Mouse (Mus musculus): ENCODE measurements around the gene Gm10645. TPM values are rescaled to one million over a fixed set of nuclear protein-coding genes. Genes with fewer than 3 reads are reported as not detected.

The Gm10645 gene
- total and polyA plus RNA-seq, 3 experiments, result not detected

GRCm38 (mm10) chr8:83170894-83171293, 4.9 kb upstream of the Gm10645 start:
- DNase-seq (ENCODE audit: low spot score) (no peak), ATAC-seq (ENCODE audit: extremely low read depth, insufficient number of reproducible peaks, low FRiP score, poor library complexity, severe bottlenecking) (no peak)
- no peaks in the 10 kb centered on the region for H3K4me1 ChIP-seq (ENCODE audit: insufficient read depth, low read depth, low read length)
- peaks cover 4% of the 10 kb centered on the region; the same call in 1 of the 2 replicates for H3K27me3 ChIP-seq (ENCODE audit: insufficient read depth, low read length)
- H3K4me3 ChIP-seq (ENCODE audit: low read depth, low read length), result no peak overlapping the region
- H3K9me3 ChIP-seq (replicated peaks), result no peaks in the 10 kb centered on the region
- TF ChIP-seq GATA2 (IDR thresholded peaks at IDR 0.05; ENCODE audit: borderline replicate concordance, low read depth, low read length) (no peak), TAL1 (conservative IDR thresholded peaks at IDR 0.05; ENCODE audit: low read depth, low read length) (no peak), CTCF (IDR thresholded peaks at IDR 0.05; ENCODE audit: low read depth, low read length) (no peak)
- H3K36me3 ChIP-seq (replicated peaks), result no peaks in the 10 kb centered on the region

GRCm38 (mm10) chr8:83169709-83170108, 3.7 kb upstream of the Gm10645 start:
- H3K4me3 ChIP-seq (ENCODE audit: low read depth, low read length), result no peak overlapping the region
- peaks cover 12% of the 10 kb centered on the region; the same call in 1 of the 2 replicates for H3K27me3 ChIP-seq (ENCODE audit: insufficient read depth, low read length)
- no peaks in the 10 kb centered on the region for H3K36me3 ChIP-seq (replicated peaks)
- no peaks in the 10 kb centered on the region for H3K4me1 ChIP-seq (ENCODE audit: insufficient read depth, low read depth, low read length)
- ATAC-seq (ENCODE audit: extremely low read depth, insufficient number of reproducible peaks, low FRiP score, poor library complexity, severe bottlenecking), result no peak
- TF ChIP-seq CTCF (IDR thresholded peaks at IDR 0.05; ENCODE audit: low read depth, low read length) (0 out of 2 replicates have a peak, but pooled peaks have one; percentile 15), GATA1 (IDR thresholded peaks at IDR 0.05; ENCODE audit: borderline replicate concordance, low read length) (no peak)
- 0 out of 2 replicates have a peak, but pooled peaks cover 3% of the 10 kb centered on the region for H3K9me3 ChIP-seq (replicated peaks)
- DNase-seq (ENCODE audit: low spot score), result no peak

DNA sequence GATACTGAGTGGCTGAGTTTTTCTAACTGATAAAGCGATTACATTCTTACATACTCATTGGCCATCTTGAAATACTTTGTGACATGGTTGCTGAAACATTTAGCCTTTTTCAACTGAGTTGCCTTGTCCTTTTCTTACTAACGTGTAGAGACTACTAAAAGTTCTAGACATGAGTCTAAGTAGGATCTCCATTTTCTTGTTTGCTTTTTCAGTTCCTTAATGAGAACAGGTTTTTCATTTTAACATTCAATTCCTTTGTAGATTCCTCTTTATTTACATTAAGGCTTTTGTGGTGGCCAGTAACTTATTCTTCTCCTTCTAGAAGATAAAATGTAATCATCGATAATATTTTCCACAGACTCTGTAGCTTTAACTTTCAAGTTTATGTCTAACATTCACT, 3.2 kb upstream of the Gm10645 start:
- H3K9me3 ChIP-seq (replicated peaks), result 0 out of 2 replicates have a peak, but pooled peaks cover 3% of the 10 kb centered on the region
- no peaks in the 10 kb centered on the region for H3K36me3 ChIP-seq (replicated peaks)
- DNase-seq (ENCODE audit: low spot score) (no peak), ATAC-seq (ENCODE audit: extremely low read depth, insufficient number of reproducible peaks, low FRiP score, poor library complexity, severe bottlenecking) (no peak)
- H3K4me3 ChIP-seq (ENCODE audit: low read depth, low read length), result no peak overlapping the region
- peaks cover 12% of the 10 kb centered on the region; the same call in 1 of the 2 replicates for H3K27me3 ChIP-seq (ENCODE audit: insufficient read depth, low read length)
- no peaks in the 10 kb centered on the region for H3K4me1 ChIP-seq (ENCODE audit: insufficient read depth, low read depth, low read length)
- TF ChIP-seq POLR2AphosphoS5 (IDR thresholded peaks at IDR 0.05; ENCODE audit: insufficient replicate concordance, low read depth, low read length) (no peak), CTCF (IDR thresholded peaks at IDR 0.05; ENCODE audit: low read depth, low read length) (no peak), GATA2 (IDR thresholded peaks at IDR 0.05; ENCODE audit: borderline replicate concordance, low read depth, low read length) (no peak), TAL1 (conservative IDR thresholded peaks at IDR 0.05; ENCODE audit: low read depth, low read length) (no peak), GATA1 (IDR thresholded peaks at IDR 0.05; ENCODE audit: borderline replicate concordance, low read length) (no peak)

- Histone ChIP-seq H3K36me3 (replicated peaks) (no peaks in the 10 kb centered on the region), H3K27me3 (ENCODE audit: insufficient read depth, low read length) (peaks cover 12% of the 10 kb centered on the region; the same call in 1 of the 2 replicates), H3K4me1 (ENCODE audit: insufficient read depth, low read depth, low read length) (no peaks in the 10 kb centered on the region), H3K9me3 (replicated peaks) (0 out of 2 replicates have a peak, but pooled peaks cover 3% of the 10 kb centered on the region), H3K4me3 (ENCODE audit: low read depth, low read length) (no peak overlapping the region)
- DNase-seq (ENCODE audit: low spot score) (no peak), ATAC-seq (ENCODE audit: extremely low read depth, insufficient number of reproducible peaks, low FRiP score, poor library complexity, severe bottlenecking) (no peak)
- TF ChIP-seq GATA1 (IDR thresholded peaks at IDR 0.05; ENCODE audit: borderline replicate concordance, low read length) (no peak), GATA2 (IDR thresholded peaks at IDR 0.05; ENCODE audit: borderline replicate concordance, low read depth, low read length) (no peak), POLR2AphosphoS5 (IDR thresholded peaks at IDR 0.05; ENCODE audit: insufficient replicate concordance, low read depth, low read length) (no peak), TAL1 (conservative IDR thresholded peaks at IDR 0.05; ENCODE audit: low read depth, low read length) (no peak), CTCF (IDR thresholded peaks at IDR 0.05; ENCODE audit: low read depth, low read length) (no peak)
Measured at GRCm38 (mm10) chr8:83167932-83168331, 2.0 kb upstream of the Gm10645 start.

DNA sequence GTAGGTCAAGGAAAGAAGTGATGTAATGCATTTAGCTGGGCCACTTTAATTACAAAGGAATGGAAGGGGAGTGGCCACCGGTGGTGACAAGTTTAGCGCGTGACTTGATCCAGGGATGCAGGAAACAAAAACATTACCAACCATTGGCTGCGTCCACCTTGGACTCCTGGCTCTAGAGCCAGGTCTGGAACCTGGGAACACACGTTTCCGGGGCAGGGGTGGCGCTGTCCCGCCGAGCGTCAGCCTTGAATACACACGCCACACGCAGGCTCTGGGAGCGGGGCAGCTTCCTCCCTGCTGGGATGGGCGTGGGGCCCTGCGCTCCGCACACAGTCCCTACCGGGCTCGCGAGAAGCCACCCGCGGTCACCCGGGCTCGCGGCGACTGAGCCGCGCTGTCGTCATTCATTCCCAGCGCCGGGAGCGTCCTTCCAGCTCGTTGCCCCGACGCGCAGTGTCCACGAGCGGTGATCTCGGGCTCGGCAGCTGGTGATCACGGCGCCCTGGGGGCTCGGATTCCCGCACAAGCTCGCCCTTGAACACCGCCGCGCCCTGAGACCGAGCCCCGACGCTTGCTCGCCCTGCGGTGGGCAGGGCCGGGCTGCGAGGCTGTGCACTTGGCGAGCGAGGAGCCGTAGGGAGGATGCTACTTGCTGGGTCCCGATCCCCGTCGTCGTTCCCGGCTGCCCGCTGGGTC, 587 bp downstream of the Gm10645 start, which contains the start of gene Tbc1d9:
Tbc1d9 (plus strand) TSS at position 118 of the 696 bp plus-strand sequence.
- H3K4me3 ChIP-seq (ENCODE audit: low read depth, low read length), result no peak within 1 kb of the TSS; the same call in 1 of the 2 replicates
- DNase-seq (ENCODE audit: low spot score), result no peak
- peaks cover 12% of the 10 kb centered on the region; the same call in 1 of the 2 replicates for H3K27me3 ChIP-seq (ENCODE audit: insufficient read depth, low read length)

GRCm38 (mm10) chr8:83160613-83161012, 5.4 kb downstream of the Gm10645 start:
- H3K4me3 ChIP-seq (ENCODE audit: low read depth, low read length), result no peak overlapping the region
- H3K9me3 ChIP-seq (replicated peaks), result 0 out of 2 replicates have a peak, but pooled peaks cover 2% of the 10 kb centered on the region
- peaks cover 6% of the 10 kb centered on the region; the same call in 1 of the 2 replicates for H3K27me3 ChIP-seq (ENCODE audit: insufficient read depth, low read length)
- ATAC-seq (ENCODE audit: extremely low read depth, insufficient number of reproducible peaks, low FRiP score, poor library complexity, severe bottlenecking), result no peak
- H3K36me3 ChIP-seq (replicated peaks), result no peaks in the 10 kb centered on the region
- DNase-seq (ENCODE audit: low spot score), result no peak
- TF ChIP-seq GATA2 (IDR thresholded peaks at IDR 0.05; ENCODE audit: borderline replicate concordance, low read depth, low read length) (no peak), POLR2AphosphoS5 (IDR thresholded peaks at IDR 0.05; ENCODE audit: insufficient replicate concordance, low read depth, low read length) (no peak), GATA1 (IDR thresholded peaks at IDR 0.05; ENCODE audit: borderline replicate concordance, low read length) (no peak)
- H3K4me1 ChIP-seq (ENCODE audit: insufficient read depth, low read depth, low read length), result no peaks in the 10 kb centered on the region

More for the DNA sequence above, 587 bp downstream of the Gm10645 start, which contains the start of gene Tbc1d9:
- Histone ChIP-seq H3K9me3 (replicated peaks) (0 out of 2 replicates have a peak, but pooled peaks cover 3% of the 10 kb centered on the region), H3K4me1 (ENCODE audit: insufficient read depth, low read depth, low read length) (no peaks in the 10 kb centered on the region), H3K36me3 (replicated peaks) (no peaks in the 10 kb centered on the region)
- TF ChIP-seq CTCF (IDR thresholded peaks at IDR 0.05; ENCODE audit: low read depth, low read length) (no peak), GATA2 (IDR thresholded peaks at IDR 0.05; ENCODE audit: borderline replicate concordance, low read depth, low read length) (no peak), GATA1 (IDR thresholded peaks at IDR 0.05; ENCODE audit: borderline replicate concordance, low read length) (no peak), TAL1 (conservative IDR thresholded peaks at IDR 0.05; ENCODE audit: low read depth, low read length) (no peak), POLR2AphosphoS5 (IDR thresholded peaks at IDR 0.05; ENCODE audit: insufficient replicate concordance, low read depth, low read length) (no peak)
- no peak for ATAC-seq (ENCODE audit: extremely low read depth, insufficient number of reproducible peaks, low FRiP score, poor library complexity, severe bottlenecking)
